Mouse (Mus musculus): ENCODE data around the gene Mthfs.
"Not testable (repeated sequence)": the region's sequence is repeated elsewhere in the genome, so short reads cannot be mapped to it uniquely, and the experiment has no call there.

The Mthfs gene

DNA sequence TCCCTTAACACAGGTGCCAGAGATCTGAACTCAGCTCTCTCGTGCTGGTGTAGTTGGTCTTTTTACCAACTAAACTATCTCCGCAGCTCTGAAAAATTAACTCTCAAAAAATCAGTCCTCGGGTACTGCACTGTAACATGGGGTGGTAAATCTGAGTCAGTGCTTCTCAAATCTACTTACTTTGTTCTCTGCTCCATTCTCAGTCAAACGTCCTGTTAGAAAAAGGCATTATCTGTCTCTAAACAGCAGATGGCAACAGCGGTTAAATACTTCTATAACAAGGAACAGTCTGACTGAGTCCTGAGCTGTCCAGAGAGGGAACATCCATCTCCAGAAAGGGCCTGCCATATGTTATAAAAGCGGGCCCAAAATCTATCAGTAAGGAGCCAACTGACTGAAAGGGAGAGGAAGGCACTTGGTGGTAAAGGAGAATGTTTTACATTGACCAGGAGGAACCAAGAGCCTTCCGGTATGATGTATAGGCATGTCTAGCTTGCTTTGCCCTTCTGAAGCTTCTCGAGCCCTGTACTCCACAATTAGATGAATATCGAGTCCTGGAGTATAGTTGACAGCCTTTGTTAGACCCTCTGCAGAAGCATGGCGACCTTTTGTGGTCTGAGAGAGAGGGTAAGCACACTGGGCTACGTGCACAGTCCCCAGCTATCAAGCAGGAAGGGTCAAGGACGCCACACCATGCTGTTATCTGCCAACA, at the start of gene Mthfs:
Gene Mthfs (plus strand): TSS at position 324 of the 712 bp plus-strand sequence.
- peak; percentile 56 for DNase-seq (ENCODE audit: low read depth)

- DNase-seq (ENCODE audit: low read depth), result not testable (repeated sequence)
Observed at GRCm38 (mm10) chr9:89172539-89172938, 37.9 kb upstream of the Mthfs start.

GRCm38 (mm10) chr9:89178833-89179232, 31.6 kb upstream of the Mthfs start:
- peak; percentile 67 for DNase-seq (ENCODE audit: low read depth)

GRCm38 (mm10) chr9:89179469-89179868, 31.0 kb upstream of the Mthfs start:
- DNase-seq (ENCODE audit: low read depth), result peak; percentile 1

DNA sequence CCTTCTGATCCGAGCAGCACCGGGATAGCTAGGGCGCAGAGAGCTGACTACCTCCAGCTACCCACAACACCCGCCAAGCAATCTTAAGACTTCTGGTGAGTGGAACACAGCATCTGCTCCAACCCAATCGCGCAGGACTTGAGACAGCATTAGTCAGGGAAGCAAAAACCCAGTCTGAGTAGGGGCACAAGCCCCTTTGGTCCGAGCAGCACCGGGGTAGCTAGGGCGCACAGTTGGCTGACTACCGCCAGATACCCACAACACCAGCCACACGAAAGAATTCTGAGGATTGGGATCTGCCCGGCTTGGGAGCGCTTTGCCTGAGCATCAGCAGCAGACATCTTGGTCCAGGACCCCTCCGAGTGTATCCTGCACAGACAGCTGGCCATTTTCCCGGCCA, 23.5 kb upstream of the Mthfs start:
- DNase-seq (ENCODE audit: low read depth), result not testable (repeated sequence)

DNA sequence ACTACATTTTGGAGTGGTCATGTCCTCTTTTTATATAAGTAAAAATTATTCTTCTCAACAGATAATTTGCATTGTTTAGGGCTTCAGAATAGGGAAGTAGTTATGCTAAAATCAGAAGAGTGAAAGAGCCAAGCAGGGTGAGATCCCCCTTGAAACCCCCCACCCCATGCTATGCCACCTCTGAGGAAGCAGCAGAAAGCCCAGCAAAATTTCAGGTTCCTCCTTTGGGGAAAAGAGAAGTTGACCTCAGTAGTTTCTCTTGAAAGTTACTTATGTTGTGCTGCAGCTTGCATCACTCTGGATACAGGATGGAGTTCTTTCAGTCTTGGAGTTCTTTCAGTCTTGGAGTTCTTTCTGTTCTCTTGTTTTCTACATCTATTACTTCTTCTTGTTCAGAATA, 15.0 kb upstream of the Mthfs start:
- not testable (repeated sequence) for DNase-seq (ENCODE audit: low read depth)

GRCm38 (mm10) chr9:89197509-89197908, 13.0 kb upstream of the Mthfs start:
- not testable (repeated sequence) for DNase-seq (ENCODE audit: low read depth)

DNA sequence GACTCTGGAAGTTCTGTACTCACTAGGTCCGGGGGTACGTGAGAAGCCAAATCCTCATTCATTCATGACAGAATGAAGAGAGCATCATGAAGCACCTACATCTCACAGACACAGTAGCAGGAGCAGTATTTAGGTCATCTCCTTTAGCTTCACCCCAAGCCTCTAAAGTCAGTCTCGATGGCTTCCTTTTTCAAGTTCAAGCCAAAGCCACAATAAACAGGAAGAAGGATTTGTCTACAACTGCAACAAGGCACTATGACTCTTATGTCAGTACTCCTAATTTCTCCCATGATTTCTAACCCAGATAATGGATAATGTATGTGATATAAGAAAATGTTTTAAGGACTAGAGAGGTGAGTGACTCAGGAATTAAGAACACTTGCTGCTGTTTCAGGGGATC, 12.1 kb upstream of the Mthfs start:
- peak; percentile 37 for DNase-seq (ENCODE audit: low read depth)

GRCm38 (mm10) chr9:89198969-89199416, 11.5 kb upstream of the Mthfs start, which contains the start of the genes Bcl2a1b and Gm29094:
TSS of gene Bcl2a1b (plus strand) at chr9:89199209.
TSS of gene Gm29094 (plus strand) at chr9:89199379.
- peak; percentile 77 for DNase-seq (ENCODE audit: low read depth)

DNA sequence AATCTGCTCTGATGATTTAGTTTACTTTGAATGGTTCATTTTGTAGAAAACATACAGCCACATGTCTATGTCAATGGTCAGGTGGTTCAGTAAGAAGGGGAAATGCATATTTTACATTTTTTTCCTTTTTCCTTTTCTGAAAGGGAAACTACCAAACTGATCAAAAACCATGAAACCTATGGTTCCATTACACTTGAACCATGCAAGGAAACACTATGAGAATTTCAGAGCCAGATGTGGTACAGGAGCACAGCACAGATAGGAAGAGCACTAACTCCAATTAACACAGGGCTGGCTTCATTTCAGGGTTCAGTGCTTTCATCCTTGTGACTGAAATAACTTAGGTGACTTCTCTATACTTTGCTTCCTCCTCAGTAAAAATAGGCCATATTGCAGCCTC, 8.2 kb upstream of the Mthfs start:
- peak; percentile 52 for DNase-seq (ENCODE audit: low read depth)

GRCm38 (mm10) chr9:89208939-89209338, 1.5 kb upstream of the Mthfs start:
- DNase-seq (ENCODE audit: low read depth), result peak; percentile 79

DNA sequence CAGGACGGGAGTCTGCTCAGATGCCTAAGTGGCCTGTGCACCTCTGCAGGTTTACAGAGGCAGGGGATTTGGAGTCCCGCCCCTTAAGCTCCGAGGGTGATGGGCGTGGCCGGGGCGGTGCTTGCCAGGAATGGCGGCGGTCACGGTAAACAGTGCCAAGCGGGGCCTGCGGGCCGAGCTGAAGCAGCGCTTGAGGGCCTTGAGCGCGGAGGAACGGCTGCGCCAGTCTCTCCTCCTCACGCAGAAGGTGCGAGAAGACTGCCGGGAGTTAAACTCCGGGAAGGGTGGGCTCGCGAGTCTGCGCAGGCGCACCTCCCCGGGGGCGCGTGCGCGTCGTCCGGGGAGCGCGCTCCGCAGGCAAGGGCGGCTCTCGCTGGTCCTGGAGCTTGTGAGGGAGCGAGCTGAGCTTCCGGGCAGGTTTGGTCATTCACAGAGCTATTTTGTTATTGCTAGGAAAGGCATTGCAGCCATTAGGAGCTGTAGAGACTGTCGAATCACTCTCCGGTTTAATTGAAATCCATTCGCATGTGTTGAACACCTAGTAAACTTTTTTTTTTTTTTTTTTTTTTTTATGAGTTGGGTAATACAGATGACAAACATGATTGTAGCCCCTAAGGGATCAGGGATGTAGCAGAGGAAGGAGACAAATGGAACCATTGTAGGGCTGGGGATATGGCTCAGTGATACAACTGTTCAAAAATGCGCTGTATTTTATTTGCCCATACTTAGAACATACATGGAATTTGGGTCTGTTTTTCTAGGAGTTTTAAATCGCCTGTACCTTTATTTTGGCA, 786 bp downstream of the Mthfs start:
- peak; percentile 40 for DNase-seq (ENCODE audit: low read depth)

DNA sequence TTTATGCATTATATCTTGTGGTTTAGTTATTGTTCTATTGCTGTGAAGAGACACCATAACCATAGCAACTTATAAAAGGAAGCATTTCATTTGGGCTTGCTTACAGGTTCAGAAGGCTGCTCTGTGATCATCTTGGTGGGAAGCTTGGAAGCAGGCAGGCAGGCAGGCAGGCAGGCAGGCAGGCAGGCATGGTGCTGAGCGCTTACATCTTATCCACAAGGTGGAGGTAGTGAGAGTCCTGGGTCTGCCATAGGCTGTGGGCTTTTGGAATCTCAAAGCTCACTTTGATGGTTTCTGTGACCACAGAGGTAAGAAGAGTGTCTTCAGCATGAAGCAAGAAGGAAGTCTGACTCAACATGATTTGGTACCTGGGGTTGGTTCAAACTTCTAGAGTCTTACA, 2.0 kb downstream of the Mthfs start:
- peak; percentile 35 for DNase-seq (ENCODE audit: low read depth)

- not testable (repeated sequence) for DNase-seq (ENCODE audit: low read depth)
Observed at GRCm38 (mm10) chr9:89218174-89218573, 7.7 kb downstream of the Mthfs start.

- not testable (repeated sequence) for DNase-seq (ENCODE audit: low read depth)
Observed at GRCm38 (mm10) chr9:89219668-89220067, 9.2 kb downstream of the Mthfs start.

- DNase-seq (ENCODE audit: low read depth), result peak; percentile 35
Observed at GRCm38 (mm10) chr9:89220704-89221287, 10.3 kb downstream of the Mthfs start.

DNA sequence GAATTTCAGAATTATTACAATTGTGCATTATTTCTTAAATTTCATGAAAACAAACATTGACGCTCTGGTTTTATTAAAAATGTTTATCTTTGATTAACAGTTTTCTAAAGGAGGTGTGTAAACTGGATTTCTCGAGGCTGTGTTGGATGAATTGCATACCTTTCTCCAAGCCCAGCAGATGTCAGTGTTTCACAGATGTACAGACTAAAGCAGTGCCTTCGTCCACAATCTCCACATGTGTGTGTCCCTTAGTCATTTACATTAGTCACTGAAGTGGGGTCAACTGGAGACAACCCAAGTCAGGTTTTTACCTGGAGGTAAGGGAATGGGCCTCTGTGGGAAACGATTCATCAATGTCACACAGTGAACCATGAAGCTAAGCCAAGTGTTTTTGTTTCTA, 15.6 kb downstream of the Mthfs start:
- DNase-seq (ENCODE audit: low read depth), result no peak

GRCm38 (mm10) chr9:89228122-89228521, 17.6 kb downstream of the Mthfs start:
- no peak for DNase-seq (ENCODE audit: low read depth)

- DNase-seq (ENCODE audit: low read depth), result not testable (repeated sequence)
Observed at GRCm38 (mm10) chr9:89230897-89231497, 20.5 kb downstream of the Mthfs start.

- not testable (repeated sequence) for DNase-seq (ENCODE audit: low read depth)
Observed at GRCm38 (mm10) chr9:89237131-89237530, 26.7 kb downstream of the Mthfs start.

DNA sequence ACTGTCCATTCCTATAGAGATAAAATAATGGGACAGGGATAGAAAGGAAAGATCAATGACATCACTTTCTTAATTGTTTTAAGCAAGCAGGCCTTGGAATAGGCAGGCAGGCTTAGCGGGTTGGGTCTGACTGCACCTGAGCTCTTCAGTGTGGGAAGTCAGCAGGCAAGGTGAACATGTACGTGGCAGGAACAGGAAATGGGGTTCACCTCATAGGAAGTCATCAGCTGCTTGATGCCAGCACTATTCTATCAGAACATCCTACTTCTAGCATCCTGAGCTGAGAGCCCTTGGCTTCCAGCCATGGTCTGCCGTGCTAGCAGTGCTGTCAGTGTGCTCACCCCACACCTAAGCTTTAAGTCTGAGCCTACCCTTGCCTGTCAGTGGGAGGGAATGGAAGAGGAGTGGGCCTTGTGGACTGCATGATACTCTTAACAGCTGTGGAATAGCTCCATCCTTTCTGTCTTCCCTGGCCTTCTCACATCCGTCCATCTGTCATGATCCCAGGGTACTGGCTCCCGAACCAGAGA, 28.6 kb downstream of the Mthfs start:
- DNase-seq (ENCODE audit: low read depth), result not testable (repeated sequence)

GRCm38 (mm10) chr9:89240516-89241019, 30.1 kb downstream of the Mthfs start:
- DNase-seq (ENCODE audit: low read depth), result not testable (repeated sequence)

Measured in induced T-regulatory cell, adult 2 months (primary cell).